Mouse (Mus musculus) kidney, postnatal 0 days (tissue): Measurements from ENCODE around the gene Commd1. TPM values are rescaled to one million over a fixed set of nuclear protein-coding genes. Genes with fewer than 3 reads are reported as not detected.

Experiments
- ATAC-seq: fragments of 200-750 bp; cut with Nextera tagmentation; replicated peaks from 2 replicates; pipeline ENCODE4 v1.8.0; 2017; ENCODE audit warnings: low read depth, moderate number of reproducible peaks, moderate TSS enrichment, moderate library complexity; ENCODE audit not compliant: low FRiP score
- DNase-seq: peaks from one replicate; pipeline ENCODE4 v3.0.0-alpha.2; 2016; ENCODE audit warnings: low spot score
- H3K27ac ChIP-seq: fragments of 300-500 bp; sonication (generic); 2 replicates; pipeline ENCODE4 v1.5.1; 2014; ENCODE audit warnings: mild to moderate bottlenecking
- H3K27me3 ChIP-seq: fragments of 300-500 bp; sonication (generic); 2 replicates; pipeline ENCODE4 v1.6.1; 2014; ENCODE audit warnings: low read length, mixed read lengths; ENCODE audit not compliant: insufficient read depth
- H3K36me3 ChIP-seq: fragments of 300-500 bp; sonication (generic); 2 replicates; pipeline ENCODE4 v1.6.1; 2014; ENCODE audit warnings: low read length, mixed read lengths; ENCODE audit not compliant: insufficient read depth
- H3K4me1 ChIP-seq: fragments of 300-500 bp; sonication (generic); replicated peaks from 2 replicates; pipeline ENCODE4 v1.6.1; 2014; ENCODE audit warnings: antibody characterized with exemption, low read length, mixed read lengths; ENCODE audit not compliant: insufficient read depth
- H3K4me2 ChIP-seq: fragments of 300-500 bp; sonication (generic); 2 replicates; pipeline ENCODE4 v1.6.1; 2014; ENCODE audit warnings: mild to moderate bottlenecking, low read length, moderate library complexity, mixed read lengths
- H3K4me3 ChIP-seq: fragments of 300-500 bp; sonication (generic); replicated peaks from 2 replicates; pipeline ENCODE4 v1.5.1; 2014; ENCODE audit warnings: low read depth, low read length
- H3K9ac ChIP-seq: fragments of 300-500 bp; sonication (generic); 2 replicates; pipeline ENCODE4 v1.6.1; 2014; ENCODE audit warnings: low read depth, low read length
- H3K9me3 ChIP-seq: fragments of 300-500 bp; sonication (generic); replicated peaks from 2 replicates; pipeline ENCODE4 v1.6.1; 2016; ENCODE audit warnings: low read length, inconsistent platforms, mixed read lengths
- CTCF ChIP-seq: IDR thresholded peaks from 2 replicates; pipeline ENCODE4 v1.5.1; 2016; ENCODE audit warnings: antibody characterized with exemption, low read depth, mild to moderate bottlenecking, moderate library complexity
- WGBS: fragments of 180-500 bp; shearing (Covaris S2); extraction: QIAGEN DNeasy Blood & Tissue Kit; methylation state at CpG from one replicate; pipeline ENCODE4 v1.1.7; 2014; 5-methylcytosine and 5-hydroxymethylcytosine counted together
- polyA plus RNA-seq: library from polyadenylated mRNA; unstranded; fragments of >200 nt; fragmentation: Nextera tagmentation; extraction: Ambion mirVana; gene quantifications from 2 replicates; pipeline ENCODE4 v1.2.1, GENCODE M21; 2015

Gene Commd1
- polyA plus RNA-seq, 1 experiment from 2014 or later, result 427 TPM

- no peak for TF ChIP-seq CTCF
Observed at GRCm38 (mm10) chr11:22882926-22883325, 99.3 kb downstream of the Commd1 start.

GRCm38 (mm10) chr11:22880383-22881172 lies 101.6 kb downstream of the Commd1 start:
- WGBS, result 71% methylated on average over 3 of the region's 3 CpGs
- Histone ChIP-seq H3K4me3 (no peak overlapping the region), H3K9me3 (no peaks in the 10 kb centered on the region), H3K27me3 (no peaks in the 10 kb centered on the region), H3K4me2 (no peak overlapping the region), H3K27ac (no peak overlapping the region), H3K36me3 (no peaks in the 10 kb centered on the region), H3K4me1 (no peaks in the 10 kb centered on the region), H3K9ac (no peak overlapping the region)
- no peak for TF ChIP-seq CTCF
- no peak for ATAC-seq
- DNase-seq, result no peak

More at GRCm38 (mm10) chr11:22882926-22883325, 99.3 kb downstream of the Commd1 start:
- no peak overlapping the region for H3K4me3 ChIP-seq
- no peak for ATAC-seq
- no peak overlapping the region for H3K4me2 ChIP-seq
- H3K36me3 ChIP-seq, result no peaks in the 10 kb centered on the region
- no peak for DNase-seq
- H3K4me1 ChIP-seq, result no peaks in the 10 kb centered on the region
- no peak overlapping the region for H3K9ac ChIP-seq
- H3K27ac ChIP-seq, result no peak overlapping the region
- no peaks in the 10 kb centered on the region for H3K27me3 ChIP-seq
- H3K9me3 ChIP-seq, result no peaks in the 10 kb centered on the region

GRCm38 (mm10) chr11:22879645-22880044 lies 102.5 kb downstream of the Commd1 start:
- Histone ChIP-seq H3K4me1 (no peaks in the 10 kb centered on the region), H3K4me2 (no peak overlapping the region), H3K36me3 (no peaks in the 10 kb centered on the region), H3K27me3 (no peaks in the 10 kb centered on the region), H3K4me3 (no peak overlapping the region), H3K9me3 (no peaks in the 10 kb centered on the region), H3K27ac (no peak overlapping the region), H3K9ac (no peak overlapping the region)
- TF ChIP-seq CTCF, result no peak
- WGBS, result 89% methylated on average over 4 of the region's 4 CpGs
- DNase-seq, result no peak
- ATAC-seq, result no peak

- ATAC-seq (no peak), DNase-seq (no peak)
- Histone ChIP-seq H3K36me3 (no peaks in the 10 kb centered on the region), H3K27me3 (no peaks in the 10 kb centered on the region), H3K27ac (no peak overlapping the region), H3K4me2 (no peak overlapping the region), H3K9me3 (no peaks in the 10 kb centered on the region), H3K9ac (no peak overlapping the region), H3K4me1 (peaks cover 9% of the 10 kb centered on the region), H3K4me3 (no peak overlapping the region)
- whole genome bisulfite sequencing, result 89% methylated on average over 3 of the region's 3 CpGs
- TF ChIP-seq CTCF, result no peak
Observed at GRCm38 (mm10) chr11:22876680-22877330, 105.4 kb downstream of the Commd1 start.

- H3K9me3 ChIP-seq, result no peaks in the 10 kb centered on the region
- H3K9ac ChIP-seq, result no peak overlapping the region
- WGBS, result 80% methylated on average over 4 of the region's 4 CpGs
- DNase-seq (no peak), ATAC-seq (no peak)
- no peaks in the 10 kb centered on the region for H3K36me3 ChIP-seq
- no peak overlapping the region for H3K4me2 ChIP-seq
- no peak overlapping the region for H3K4me3 ChIP-seq
- H3K27ac ChIP-seq, result no peak overlapping the region
- TF ChIP-seq CTCF, result no peak
- peaks cover 13% of the 10 kb centered on the region for H3K4me1 ChIP-seq
- no peaks in the 10 kb centered on the region for H3K27me3 ChIP-seq
Observed at GRCm38 (mm10) chr11:22875279-22875678, 106.9 kb downstream of the Commd1 start.

- Histone ChIP-seq H3K27me3 (no peaks in the 10 kb centered on the region), H3K27ac (no peak overlapping the region), H3K4me2 (no peak overlapping the region), H3K9ac (no peak overlapping the region), H3K4me1 (peaks cover 13% of the 10 kb centered on the region), H3K36me3 (no peaks in the 10 kb centered on the region), H3K9me3 (no peaks in the 10 kb centered on the region), H3K4me3 (no peak overlapping the region)
- ATAC-seq, result no peak
- 79% methylated on average over 6 of the region's 6 CpGs for WGBS
- no peak for DNase-seq
- no peak for TF ChIP-seq CTCF
Observed at GRCm38 (mm10) chr11:22874747-22875146, 107.4 kb downstream of the Commd1 start.
